Mouse (Mus musculus) stomach, embryonic 15.5 days (tissue): ENCODE measurements around the gene Ttll13. TPM values are rescaled to one million over a fixed set of nuclear protein-coding genes. Genes with fewer than 3 reads are reported as not detected.

ENCODE experiments used
- ATAC-seq: fragments of 200-750 bp; cut with Nextera tagmentation; 2 replicates; pipeline ENCODE4 v1.8.0; 2017; ENCODE audit warnings: low read depth, moderate number of reproducible peaks, moderate TSS enrichment; ENCODE audit not compliant: insufficient read depth, low FRiP score
- H3K27ac ChIP-seq: fragments of 300-500 bp; sonication (generic); 2 replicates; pipeline ENCODE4 v1.5.1; 2015; ENCODE audit warnings: mild to moderate bottlenecking, inconsistent platforms
- H3K27me3 ChIP-seq: fragments of 300-500 bp; sonication (generic); replicated peaks from 2 replicates; pipeline ENCODE4 v1.6.1; 2015; ENCODE audit warnings: inconsistent platforms
- H3K36me3 ChIP-seq: fragments of 300-500 bp; sonication (generic); 2 replicates; pipeline ENCODE4 v1.6.1; 2015; ENCODE audit warnings: inconsistent platforms
- H3K4me1 ChIP-seq: fragments of 300-500 bp; sonication (generic); 2 replicates; pipeline ENCODE4 v1.6.1; 2015; ENCODE audit warnings: inconsistent platforms
- H3K4me2 ChIP-seq: fragments of 300-500 bp; sonication (generic); 2 replicates; pipeline ENCODE4 v1.6.1; 2015; ENCODE audit warnings: mild to moderate bottlenecking, inconsistent platforms
- H3K4me3 ChIP-seq: fragments of 300-500 bp; sonication (generic); replicated peaks from 2 replicates; pipeline ENCODE4 v1.5.1; 2015; ENCODE audit warnings: inconsistent platforms
- H3K9ac ChIP-seq: fragments of 300-500 bp; sonication (generic); 2 replicates; pipeline ENCODE4 v1.6.1; 2015; ENCODE audit warnings: inconsistent platforms
- H3K9me3 ChIP-seq: fragments of 300-500 bp; sonication (generic); 2 replicates; pipeline ENCODE4 v1.6.1; 2016; ENCODE audit warnings: inconsistent platforms
- WGBS: fragments of 180-500 bp; shearing (Covaris S2); methylation state at CpG from one replicate; pipeline ENCODE4 v1.1.7; 2015; 5-methylcytosine and 5-hydroxymethylcytosine counted together
- polyA plus RNA-seq: library from polyadenylated mRNA; unstranded; fragments of >200 nt; fragmentation: Nextera tagmentation; extraction: Ambion mirVana; gene quantifications from 2 replicates; pipeline ENCODE4 v1.2.1, GENCODE M21; 2015

Ttll13 gene
- polyA plus RNA-seq, 1 experiment from 2014 or later: 1.1 TPM

- H3K9me3 ChIP-seq: no peaks in the 10 kb centered on the region
- no peak overlapping the region; the same call in 1 of the 2 replicates for H3K9ac ChIP-seq
- WGBS: 34% methylated on average over 7 of the region's 7 CpGs
- no peak overlapping the region for H3K27ac ChIP-seq
- no peak for ATAC-seq
- peak overlapping the region; percentile 56 for H3K4me3 ChIP-seq
- no peaks in the 10 kb centered on the region for H3K27me3 ChIP-seq
- peak overlapping the region; percentile 66 for H3K4me2 ChIP-seq
- no peaks in the 10 kb centered on the region for H3K36me3 ChIP-seq
- H3K4me1 ChIP-seq: no peaks in the 10 kb centered on the region
Observed at GRCm38 (mm10) chr7:80246859-80247258, 683 bp downstream of the Ttll13 start.

- Histone ChIP-seq H3K27ac (no peak overlapping the region), H3K4me2 (no peak overlapping the region), H3K4me3 (no peak overlapping the region), H3K9me3 (no peaks in the 10 kb centered on the region), H3K9ac (no peak overlapping the region), H3K36me3 (no peaks in the 10 kb centered on the region), H3K27me3 (no peaks in the 10 kb centered on the region), H3K4me1 (no peaks in the 10 kb centered on the region)
- 75% methylated on average over 7 of the region's 7 CpGs for WGBS
- ATAC-seq: no peak
Observed at GRCm38 (mm10) chr7:80252437-80252836, 6.3 kb downstream of the Ttll13 start.

- no peak for ATAC-seq
- WGBS: 77% methylated on average over 11 of the region's 11 CpGs
- Histone ChIP-seq H3K4me2 (no peak overlapping the region), H3K9me3 (no peaks in the 10 kb centered on the region), H3K36me3 (no peaks in the 10 kb centered on the region), H3K9ac (no peak overlapping the region), H3K27ac (no peak overlapping the region), H3K4me1 (no peaks in the 10 kb centered on the region), H3K4me3 (no peak overlapping the region), H3K27me3 (no peaks in the 10 kb centered on the region)
Observed at GRCm38 (mm10) chr7:80252886-80253285, 6.7 kb downstream of the Ttll13 start.

GRCm38 (mm10) chr7:80255981-80256380 is 9.8 kb downstream of the Ttll13 start:
- ATAC-seq: no peak
- WGBS: 74% methylated on average over 2 of the region's 2 CpGs

GRCm38 (mm10) chr7:80257706-80258105 is 11.5 kb downstream of the Ttll13 start:
- H3K4me1 ChIP-seq: peaks cover 5% of the 10 kb centered on the region
- WGBS: 64% methylated on average over 2 of the region's 2 CpGs
- peaks cover 10% of the 10 kb centered on the region; the same call in 1 of the 2 replicates for H3K27me3 ChIP-seq
- ATAC-seq: no peak
- no peak overlapping the region for H3K4me3 ChIP-seq
- H3K36me3 ChIP-seq: no peaks in the 10 kb centered on the region
- no peak overlapping the region for H3K27ac ChIP-seq
- H3K4me2 ChIP-seq: no peak overlapping the region
- H3K9ac ChIP-seq: no peak overlapping the region
- no peaks in the 10 kb centered on the region for H3K9me3 ChIP-seq

More at GRCm38 (mm10) chr7:80255981-80256380, 9.8 kb downstream of the Ttll13 start:
- H3K27ac ChIP-seq: no peak overlapping the region
- H3K27me3 ChIP-seq: peaks cover 10% of the 10 kb centered on the region; the same call in 1 of the 2 replicates
- no peak overlapping the region for H3K9ac ChIP-seq
- no peaks in the 10 kb centered on the region for H3K4me1 ChIP-seq
- no peak overlapping the region for H3K4me2 ChIP-seq
- H3K9me3 ChIP-seq: no peaks in the 10 kb centered on the region
- H3K4me3 ChIP-seq: no peak overlapping the region
- no peaks in the 10 kb centered on the region for H3K36me3 ChIP-seq

- peak within 1 kb of the TSS; percentile 70 for H3K9ac ChIP-seq
- H3K27ac ChIP-seq: peak within 1 kb of the TSS; percentile 82
- no peaks in the 10 kb centered on the region for H3K9me3 ChIP-seq
- H3K36me3 ChIP-seq: peaks cover 16% of the 10 kb centered on the region
- WGBS: 25% methylated on average over 40 of the region's 40 CpGs
- peak within 1 kb of the TSS; percentile 79 for H3K4me2 ChIP-seq
- peak within 1 kb of the TSS; percentile 88 for H3K4me3 ChIP-seq
- peaks cover 10% of the 10 kb centered on the region; the same call in 1 of the 2 replicates for H3K27me3 ChIP-seq
- peak; percentile 88 for ATAC-seq
- H3K4me1 ChIP-seq: peaks cover 5% of the 10 kb centered on the region
Observed at GRCm38 (mm10) chr7:80260625-80261371, 14.6 kb downstream of the Ttll13 start, which contains the start of gene Ngrn. Ngrn (plus strand) TSS chr7:80261215.

- Histone ChIP-seq H3K4me1 (peaks cover 5% of the 10 kb centered on the region), H3K4me2 (peak overlapping the region; percentile 79), H3K9ac (peak overlapping the region; percentile 70), H3K36me3 (peaks cover 23% of the 10 kb centered on the region), H3K4me3 (peak overlapping the region; percentile 88), H3K9me3 (no peaks in the 10 kb centered on the region), H3K27ac (peak overlapping the region; percentile 82), H3K27me3 (peaks cover 10% of the 10 kb centered on the region; the same call in 1 of the 2 replicates)
- peak; percentile 36; the same call in 1 of the 2 replicates for ATAC-seq
- WGBS: 1% methylated on average over 32 of the region's 32 CpGs
Observed at GRCm38 (mm10) chr7:80261372-80261990, 15.3 kb downstream of the Ttll13 start.

- Histone ChIP-seq H3K4me3 (no peak overlapping the region), H3K36me3 (peaks cover 27% of the 10 kb centered on the region), H3K9ac (no peak overlapping the region), H3K9me3 (no peaks in the 10 kb centered on the region), H3K27me3 (no peaks in the 10 kb centered on the region), H3K4me2 (no peak overlapping the region), H3K4me1 (peaks cover 5% of the 10 kb centered on the region), H3K27ac (no peak overlapping the region)
- ATAC-seq: no peak
- WGBS: 92% methylated on average over 12 of the region's 12 CpGs
Observed at GRCm38 (mm10) chr7:80264606-80265005, 18.4 kb downstream of the Ttll13 start.

GRCm38 (mm10) chr7:80267764-80268163 is 21.6 kb downstream of the Ttll13 start:
- H3K27me3 ChIP-seq: no peaks in the 10 kb centered on the region
- 70% methylated on average over 1 of the region's 1 CpGs for WGBS

GRCm38 (mm10) chr7:80268897-80269750 is 22.9 kb downstream of the Ttll13 start, which contains the start of gene Vps33b:
Vps33b (plus strand) TSS chr7:80269649.
- 4% methylated on average over 21 of the region's 21 CpGs for WGBS
- peak; percentile 92 for ATAC-seq
- H3K4me2 ChIP-seq: peak within 1 kb of the TSS; percentile 84

More at GRCm38 (mm10) chr7:80267764-80268163, 21.6 kb downstream of the Ttll13 start:
- H3K36me3 ChIP-seq: peaks cover 27% of the 10 kb centered on the region
- H3K4me1 ChIP-seq: no peaks in the 10 kb centered on the region; the same call in 1 of the 2 replicates
- H3K9ac ChIP-seq: no peak overlapping the region
- ATAC-seq: no peak
- H3K9me3 ChIP-seq: no peaks in the 10 kb centered on the region
- no peak overlapping the region for H3K27ac ChIP-seq
- H3K4me2 ChIP-seq: no peak overlapping the region
- H3K4me3 ChIP-seq: no peak overlapping the region

GRCm38 (mm10) chr7:80269751-80270255 is 23.6 kb downstream of the Ttll13 start:
- H3K27me3 ChIP-seq: no peaks in the 10 kb centered on the region
- H3K4me2 ChIP-seq: peak overlapping the region; percentile 84
- ATAC-seq: peak; percentile 44; the same call in 1 of the 2 replicates
- peaks cover 31% of the 10 kb centered on the region for H3K36me3 ChIP-seq
- peak overlapping the region; percentile 72 for H3K9ac ChIP-seq
- H3K27ac ChIP-seq: peak overlapping the region; percentile 51
- WGBS: under 1% methylated on average over 23 of the region's 23 CpGs
- H3K4me3 ChIP-seq: peak overlapping the region; percentile 81
- no peaks in the 10 kb centered on the region for H3K9me3 ChIP-seq
- H3K4me1 ChIP-seq: no peaks in the 10 kb centered on the region; the same call in 1 of the 2 replicates

More at GRCm38 (mm10) chr7:80268897-80269750, 22.9 kb downstream of the Ttll13 start, which contains the start of gene Vps33b:
- Histone ChIP-seq H3K9ac (peak within 1 kb of the TSS; percentile 72), H3K36me3 (peaks cover 31% of the 10 kb centered on the region), H3K4me3 (peak within 1 kb of the TSS; percentile 81), H3K9me3 (no peaks in the 10 kb centered on the region), H3K4me1 (no peaks in the 10 kb centered on the region; the same call in 1 of the 2 replicates), H3K27me3 (no peaks in the 10 kb centered on the region), H3K27ac (peak within 1 kb of the TSS; percentile 51)
